Mouse (Mus musculus): ENCODE data around the gene Abca3.

DNA sequence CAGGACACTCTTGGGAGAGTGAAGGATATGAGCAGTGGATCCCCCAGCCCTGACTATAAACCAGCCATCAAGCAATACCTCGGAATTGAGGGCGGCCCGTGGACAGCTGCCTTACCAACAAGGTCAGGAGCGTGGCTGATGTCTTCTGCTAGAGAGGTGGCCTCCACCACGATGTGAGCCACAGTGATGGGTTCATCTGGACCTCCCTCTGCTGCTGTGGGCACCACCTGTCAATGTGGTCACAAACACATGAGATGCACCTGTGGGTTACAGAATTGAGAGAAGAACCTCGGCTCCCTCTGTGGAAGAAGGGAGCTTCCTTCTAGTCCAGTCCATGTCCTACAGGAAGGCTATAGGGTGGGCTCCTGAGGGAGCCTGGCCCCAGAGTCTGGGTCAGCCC lies 97.8 kb downstream of the Abca3 start:
- no peak for TF ChIP-seq CTCF (IDR thresholded peaks at IDR 0.05; ENCODE audit: low read depth)
- no peak for TF ChIP-seq EP300 (IDR thresholded peaks at IDR 0.05; ENCODE audit: low read depth)

All from liver, postnatal 0 days (tissue).